Mouse (Mus musculus): ENCODE measurements at regions not wholly inside any gene's neighbourhood (a gene's known extent, or its start where the extent isn't known, plus 50 kb on each side); places are given as distances from the start of the nearest gene placed in this dataset.

GRCm38 (mm10) chr6:52429204-52429552, 115.9 kb downstream of the Evx1 start:
- TF ChIP-seq EP300 (IDR thresholded peaks at IDR 0.05; ENCODE audit: low read depth) (no peak), CTCF (IDR thresholded peaks at IDR 0.05; ENCODE audit: low read depth) (no peak)
